Mouse (Mus musculus): Measurements from ENCODE around the gene Slc5a5. TPM values are rescaled to one million over a fixed set of nuclear protein-coding genes. Genes with fewer than 3 reads are reported as not detected.
A peak's percentile ranks its signal among the peaks of the same experiment; 100 is the strongest.

The Slc5a5 gene
- total RNA-seq, 2 experiments from 2014 or later = 6.9 to 10.5 TPM

DNA sequence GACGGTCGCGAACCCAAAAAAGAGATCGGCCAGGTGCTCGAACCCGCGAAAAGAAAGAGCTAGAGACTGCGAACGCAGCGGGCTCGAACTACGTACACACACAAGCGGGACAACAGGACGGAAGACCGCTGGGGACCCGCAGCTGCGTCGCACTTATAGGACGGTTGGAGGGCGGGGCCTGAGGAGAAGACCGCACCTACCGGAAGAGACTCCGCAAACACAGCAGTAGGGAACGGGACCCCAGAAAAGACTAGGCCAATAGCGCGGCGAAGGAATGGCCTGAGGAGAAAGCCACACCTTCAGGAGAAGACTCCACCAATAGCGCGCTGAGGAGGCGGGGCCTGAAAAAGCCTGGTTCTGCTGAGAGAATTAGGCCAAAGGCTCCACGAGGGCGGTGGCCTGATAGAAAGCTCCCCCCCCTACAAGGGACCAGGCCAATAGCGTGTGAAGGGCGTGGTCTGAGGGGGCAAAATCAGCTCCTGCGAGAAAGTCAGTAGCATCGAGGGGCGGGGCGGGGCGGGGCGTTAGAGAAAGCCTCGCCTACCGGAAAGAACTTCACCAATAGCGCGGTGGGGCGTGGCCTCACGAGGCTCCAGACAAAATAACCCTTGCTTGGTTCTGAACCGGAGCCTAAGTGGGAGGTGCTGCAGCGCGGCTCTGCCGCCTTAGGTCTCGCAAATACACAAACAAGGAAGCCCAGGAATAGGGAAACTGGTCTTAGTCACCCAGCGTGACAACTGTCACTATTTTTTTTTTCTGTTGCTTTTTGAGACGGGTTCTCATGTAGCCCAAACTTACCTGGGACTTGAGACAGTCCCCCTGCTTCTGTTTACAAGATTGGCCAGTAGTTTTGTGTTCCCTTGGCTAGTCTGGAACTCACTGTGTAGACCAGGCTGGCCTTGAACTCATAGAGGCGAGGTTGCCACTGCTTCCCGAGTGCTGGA lies 52.9 kb downstream of the Slc5a5 start, which contains the start of gene Arrdc2:
Gene Arrdc2 (minus strand): TSS at position 313 of the 944 bp plus-strand sequence.
- peak; percentile 84 to 89 for DNase-seq (ENCODE audit: extremely low spot score in 1 of 2, low spot score in 1 of 2)

GRCm38 (mm10) chr8:70838654-70839407 lies 53.7 kb downstream of the Slc5a5 start:
- DNase-seq (ENCODE audit: extremely low spot score in 1 of 2, low spot score in 1 of 2) = peak in 1 of 2 experiments; percentile 27

DNA sequence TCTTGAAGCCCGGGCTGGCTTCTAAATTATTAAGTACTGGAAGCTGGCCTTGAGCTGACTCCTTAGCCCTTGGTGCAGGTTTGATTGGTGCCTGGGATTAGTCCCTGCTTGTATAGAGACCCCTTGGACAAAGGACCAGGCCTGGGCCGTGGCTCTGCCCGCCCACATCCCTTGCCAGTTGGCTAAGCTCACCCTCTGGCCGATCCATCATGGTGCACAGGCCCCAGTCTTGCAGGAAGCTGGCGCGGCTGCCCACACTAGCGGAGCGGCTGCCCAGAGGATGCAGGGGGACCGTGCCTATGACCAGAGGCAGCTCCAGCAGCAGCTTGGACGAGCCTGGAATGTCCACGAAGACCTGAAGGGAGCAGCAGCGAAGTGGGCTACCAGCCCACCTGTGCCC lies 55.9 kb downstream of the Slc5a5 start:
- no peak for DNase-seq (ENCODE audit: extremely low spot score in 1 of 2, low spot score in 1 of 2)

- DNase-seq (ENCODE audit: extremely low spot score in 1 of 2, low spot score in 1 of 2) = no peak
Observed at GRCm38 (mm10) chr8:70834071-70834470, 58.5 kb downstream of the Slc5a5 start.

DNA sequence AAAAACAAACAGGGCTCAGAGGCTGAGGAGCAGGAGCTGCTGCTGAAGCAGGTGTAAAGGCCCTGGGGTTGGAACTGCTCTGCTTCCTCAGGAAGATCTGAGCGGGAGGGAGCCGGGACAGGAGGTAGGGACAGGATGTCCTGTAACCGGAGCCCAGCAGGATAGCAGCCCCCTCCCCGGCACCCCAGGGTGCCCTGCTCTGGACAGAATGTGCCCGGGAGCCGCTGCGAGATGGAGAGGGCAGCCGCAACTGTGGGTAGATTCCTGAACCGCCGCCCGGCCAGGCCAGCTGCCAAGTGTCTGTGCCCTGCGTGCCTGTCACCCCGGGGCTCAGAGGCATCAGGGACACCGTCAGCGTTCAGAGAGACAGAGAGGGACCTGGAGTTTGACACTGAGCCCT lies 59.0 kb downstream of the Slc5a5 start:
- peak in 1 of 2 experiments; percentile 40 for DNase-seq (ENCODE audit: extremely low spot score in 1 of 2, low spot score in 1 of 2)

DNA sequence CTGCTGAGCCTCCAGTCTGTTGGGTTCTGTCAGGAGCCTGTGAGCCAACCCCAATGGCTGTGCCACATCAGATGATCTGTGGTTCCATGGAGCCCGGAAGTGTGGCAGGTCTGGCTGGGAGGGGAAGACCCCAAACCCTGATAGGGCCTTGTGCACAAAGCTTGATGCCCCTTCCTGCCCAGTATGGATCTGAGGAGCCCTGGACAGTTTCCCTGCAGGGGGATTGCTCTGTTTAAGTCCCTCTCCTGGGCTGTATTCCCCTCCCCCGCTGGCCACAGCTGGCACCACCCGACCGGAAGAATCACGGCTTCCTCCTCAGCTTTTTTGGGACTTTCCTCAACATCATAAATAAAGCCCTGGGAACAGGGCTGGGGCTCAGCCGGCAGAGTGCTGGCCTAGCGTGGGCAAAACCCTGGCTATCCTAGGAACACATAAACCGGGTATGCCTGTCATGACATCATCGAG lies 59.5 kb downstream of the Slc5a5 start:
- DNase-seq (ENCODE audit: extremely low spot score in 1 of 2, low spot score in 1 of 2) = no peak

Small RNA genes lying within 50 kb of the gene (microRNA-seq; reads per million reads assigned to microRNA genes)
- 16.5 to 17.7 reads per million in 2 experiments for gene Mir1969
- gene Mir7067 = 2.8 to 3.0 reads per million in 2 experiments

Other genes with a start within 250 kb of the Slc5a5 start
- gene Pgpep1, start 232.4 kb downstream of the Slc5a5 start, total RNA-seq (2021) = 10 to 100 TPM; 21.1 to 25.1 TPM
- gene Lsm4, start 219.5 kb downstream of the Slc5a5 start, total RNA-seq (2021) = 10 to 100 TPM; 66.2 to 67.4 TPM
- 100 to 1,000 TPM; 181 to 194 TPM for gene Jund, start 193.8 kb downstream of the Slc5a5 start, total RNA-seq (2021)
- gene Iqcn, start 189.3 kb downstream of the Slc5a5 start, total RNA-seq (2021) = under 1 TPM; 0.05 to 0.12 TPM
- not detected for gene Gm3336, start 174.2 kb downstream of the Slc5a5 start, total RNA-seq (2021)
- gene Pde4c, start 169.0 kb downstream of the Slc5a5 start, total RNA-seq (2021) = 1 to 10 TPM in 1 of 2 experiments, under 1 TPM in 1; 0.89 to 1.2 TPM
- gene Rab3a, start 138.1 kb downstream of the Slc5a5 start, total RNA-seq (2021) = 100 to 1,000 TPM; 789 to 843 TPM
- gene Mpv17l2, start 131.8 kb downstream of the Slc5a5 start, total RNA-seq (2021) = 10 to 100 TPM; 41.7 to 42.2 TPM
- gene Pik3r2, start 116.0 kb downstream of the Slc5a5 start, total RNA-seq (2021) = 100 to 1,000 TPM; 154 to 159 TPM
- 100 to 1,000 TPM; 411 to 437 TPM for gene Mast3, start 87.7 kb downstream of the Slc5a5 start, total RNA-seq (2021)
- gene Il12rb1, start 84.3 kb downstream of the Slc5a5 start, total RNA-seq (2021) = 1 to 10 TPM in 1 of 2 experiments, under 1 TPM in 1; 0.94 to 1.4 TPM
- 10 to 100 TPM; 15.0 to 18.7 TPM for gene Arrdc2, start 53.0 kb downstream of the Slc5a5 start, total RNA-seq (2021)
- gene Kcnn1, start 29.5 kb downstream of the Slc5a5 start, total RNA-seq (2021) = 10 to 100 TPM; 19.4 to 22.4 TPM
- gene Ccdc124, start 18.8 kb downstream of the Slc5a5 start, total RNA-seq (2021) = 10 to 100 TPM; 92.7 to 95.6 TPM
- 100 to 1,000 TPM; 634 to 770 TPM for gene Rpl18a, start 4.7 kb upstream of the Slc5a5 start, total RNA-seq (2021)
- gene Map1s, start 13.2 kb upstream of the Slc5a5 start, total RNA-seq (2021) = 10 to 100 TPM; 87.7 to 94.2 TPM

All from layer of hippocampus, postnatal 25 days (tissue).